Mouse (Mus musculus) neutrophil, adult 59 days (primary cell): ENCODE measurements around the gene Uchl5. TPM values are rescaled to one million over a fixed set of nuclear protein-coding genes. Genes with fewer than 3 reads are reported as not detected.

Experiments used
- total RNA-seq, 2 experiments: library from RNA; stranded (reverse); gene quantifications; 1 replicate in 1 of 2; 2 replicates in 1 of 2; pipeline ENCODE4 v1.2.4; 2023

The Uchl5 gene
- total RNA-seq: 10 to 100 TPM; 27.8 to 29.0 TPM

DNA sequence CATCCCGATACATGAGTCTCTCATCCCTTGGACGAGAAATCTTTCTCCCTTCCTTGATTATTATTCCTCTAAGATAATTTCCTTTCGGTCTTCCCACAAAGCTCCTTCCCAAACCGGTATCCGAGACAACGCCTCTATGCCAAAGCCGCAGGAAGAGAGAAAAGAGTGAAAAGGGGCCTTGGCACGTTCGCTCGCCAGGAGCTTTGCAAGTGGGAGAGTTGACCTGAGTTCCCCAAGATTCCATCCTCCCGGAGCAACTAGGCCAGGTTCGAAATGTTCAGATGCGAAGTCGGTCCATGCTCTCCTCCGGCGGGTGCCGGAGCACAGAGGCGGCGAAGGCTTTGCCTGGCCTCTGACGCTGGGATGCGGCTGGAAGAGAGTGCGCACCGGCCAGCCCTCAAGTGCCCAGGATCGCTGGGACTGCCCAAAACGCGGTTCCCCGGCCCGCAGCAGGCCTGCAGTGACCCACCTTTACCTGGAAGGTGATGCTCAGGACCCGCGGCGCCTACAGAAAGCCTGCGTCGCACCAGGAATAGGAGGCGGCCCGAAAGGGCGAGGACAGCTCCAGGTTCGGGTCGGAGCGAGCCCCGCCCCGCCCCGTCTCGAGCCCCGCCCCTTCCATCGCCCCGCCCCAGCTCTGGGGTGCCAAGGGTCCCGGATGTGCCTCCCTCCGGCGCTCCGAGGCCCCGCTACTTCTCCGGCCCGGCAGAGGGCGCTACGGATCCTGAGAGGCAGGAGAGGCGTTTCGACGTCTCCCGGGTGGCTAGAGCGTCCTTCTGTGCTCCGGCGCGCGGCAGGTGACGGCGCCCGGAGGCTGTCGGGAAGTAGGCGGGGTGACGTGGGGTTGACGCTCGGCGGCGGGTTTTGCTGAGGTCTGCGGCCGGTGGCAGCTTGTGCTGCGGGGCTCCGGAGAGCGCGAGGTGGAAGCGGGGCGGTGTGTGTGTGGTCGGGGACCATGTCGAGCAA lies at the start of gene Uchl5, which contains the start of gene Trove2:
TSS of gene Uchl5 (plus strand) at position 827 of the 966 bp plus-strand sequence.
TSS of gene Trove2 (minus strand) at position 623 of the 966 bp plus-strand sequence.

Other genes starting within 250 kb of the Uchl5 start
- gene B3galt2, start 136.6 kb upstream of the Uchl5 start, total RNA-seq: not detected
- gene Cdc73, start 74.4 kb upstream of the Uchl5 start, total RNA-seq: 10 to 100 TPM; 56.0 to 57.3 TPM
- 10 to 100 TPM; 20.8 to 29.5 TPM for gene Glrx2, start 60.9 kb upstream of the Uchl5 start, total RNA-seq
- 1 to 10 TPM; 1.5 TPM for gene Trove2, start 204 bp upstream of the Uchl5 start, total RNA-seq
- gene Rgs2, start 226.9 kb downstream of the Uchl5 start, total RNA-seq: 100 to 1,000 TPM; 579 to 684 TPM